Mouse (Mus musculus): ENCODE data around the gene Ppp3ca. TPM values are rescaled to one million over a fixed set of nuclear protein-coding genes. Genes with fewer than 3 reads are reported as not detected.

The Ppp3ca gene
- polyA plus RNA-seq, 1 experiment from 2014 or later = 37.3 TPM

DNA sequence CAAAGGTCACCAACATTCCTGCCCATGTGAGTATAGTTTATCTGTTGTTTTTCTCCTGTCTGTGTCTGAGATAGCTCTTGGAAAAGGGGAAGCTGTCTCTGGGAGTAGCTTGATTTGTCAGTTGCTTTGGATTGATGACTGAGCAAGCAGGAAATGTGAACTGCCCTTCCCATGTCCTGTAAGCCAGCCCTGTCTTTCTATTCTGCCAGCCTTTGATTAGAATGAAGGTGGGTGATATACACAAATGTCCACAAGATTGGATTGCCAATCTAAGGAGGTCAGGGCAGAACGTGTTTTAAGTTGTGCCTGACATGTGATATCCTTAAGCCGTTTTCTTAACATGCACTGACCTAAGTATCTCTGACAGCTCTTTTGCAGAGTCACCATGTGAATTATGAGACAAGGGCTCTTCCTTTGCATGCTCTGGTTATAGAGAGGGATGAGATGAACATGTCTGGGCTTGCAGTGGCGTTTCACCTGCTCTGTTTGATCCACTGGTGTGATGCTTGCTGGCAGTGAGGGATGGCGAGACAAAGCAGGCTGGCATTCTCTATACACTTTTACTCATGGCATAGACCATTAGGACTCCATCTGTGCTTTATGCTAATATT lies 120.4 kb downstream of the Ppp3ca start:
- Histone ChIP-seq H3K36me3 (ENCODE audit: control insufficient read depth, insufficient read depth) (no peaks in the 10 kb centered on the region), H3K4me3 (ENCODE audit: low read depth, low read length) (no peak overlapping the region), H3K27me3 (replicated peaks; ENCODE audit: control insufficient read depth, insufficient read depth, low read length) (no peaks in the 10 kb centered on the region), H3K27ac (ENCODE audit: low read depth, low read length) (no peak overlapping the region), H3K4me1 (replicated peaks; ENCODE audit: control insufficient read depth, insufficient read depth, low read length) (no peaks in the 10 kb centered on the region), H3K4me2 (replicated peaks; ENCODE audit: low read depth) (no peak overlapping the region), H3K9ac (ENCODE audit: low read depth, low read length) (no peak overlapping the region), H3K9me3 (ENCODE audit: control insufficient read depth) (no peaks in the 10 kb centered on the region)
- WGBS = 54% methylated on average over 4 of the region's 4 CpGs
- no peak for TF ChIP-seq CTCF (IDR thresholded peaks at IDR 0.05; ENCODE audit: low read depth)
- ATAC-seq = peak; percentile 54; the same call in 1 of the 2 replicates

DNA sequence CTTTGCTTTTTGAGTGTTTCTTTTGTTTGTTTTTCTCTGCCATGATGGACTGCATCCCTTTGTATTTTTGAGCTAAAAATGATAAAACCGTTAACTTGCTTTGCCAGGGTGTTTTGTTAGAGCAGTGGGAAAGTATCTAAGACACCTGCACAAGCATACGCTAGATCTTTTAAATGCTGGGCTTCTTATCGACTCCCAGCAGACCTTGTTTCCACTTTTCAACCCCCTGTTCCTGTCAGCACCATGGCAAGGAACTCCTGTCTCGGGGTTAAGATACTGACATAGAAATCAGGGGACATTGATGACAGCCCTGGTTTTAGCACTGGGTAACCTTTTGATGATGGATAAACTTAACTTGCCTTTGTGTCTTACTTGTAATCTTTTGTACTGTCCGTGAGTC lies 121.5 kb downstream of the Ppp3ca start:
- no peak overlapping the region for H3K4me3 ChIP-seq (ENCODE audit: low read depth, low read length)
- no peaks in the 10 kb centered on the region for H3K4me1 ChIP-seq (replicated peaks; ENCODE audit: control insufficient read depth, insufficient read depth, low read length)
- H3K36me3 ChIP-seq (ENCODE audit: control insufficient read depth, insufficient read depth) = no peaks in the 10 kb centered on the region
- 86% methylated on average over 5 of the region's 5 CpGs for WGBS
- H3K9me3 ChIP-seq (ENCODE audit: control insufficient read depth) = no peaks in the 10 kb centered on the region
- no peak overlapping the region for H3K9ac ChIP-seq (ENCODE audit: low read depth, low read length)
- H3K27me3 ChIP-seq (replicated peaks; ENCODE audit: control insufficient read depth, insufficient read depth, low read length) = no peaks in the 10 kb centered on the region
- H3K4me2 ChIP-seq (replicated peaks; ENCODE audit: low read depth) = no peak overlapping the region
- H3K27ac ChIP-seq (ENCODE audit: low read depth, low read length) = no peak overlapping the region
- no peak for TF ChIP-seq CTCF (IDR thresholded peaks at IDR 0.05; ENCODE audit: low read depth)
- ATAC-seq = no peak

DNA sequence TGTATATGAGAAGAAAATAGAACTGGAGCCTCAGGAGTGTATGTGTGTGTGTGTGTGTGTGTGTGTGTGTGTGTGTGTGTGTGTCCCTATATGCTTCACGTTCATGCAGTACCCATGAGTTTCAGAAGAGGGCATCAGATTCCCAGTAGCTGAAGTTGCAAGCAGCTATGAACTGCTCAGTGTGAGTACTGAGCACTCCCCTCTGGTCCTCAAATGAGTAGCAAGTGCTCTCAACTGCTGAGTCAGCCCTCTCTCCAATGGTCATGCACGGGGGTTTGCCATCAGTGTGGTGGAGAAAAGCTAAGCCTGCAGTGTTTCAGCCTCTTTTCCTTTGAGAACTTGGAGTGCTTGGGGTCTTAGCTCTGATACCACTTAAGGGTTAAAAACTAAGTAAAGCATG lies 122.0 kb downstream of the Ppp3ca start:
- no peak for ATAC-seq
- no peak overlapping the region for H3K4me2 ChIP-seq (replicated peaks; ENCODE audit: low read depth)
- 97% methylated on average over 2 of the region's 2 CpGs for WGBS

DNA sequence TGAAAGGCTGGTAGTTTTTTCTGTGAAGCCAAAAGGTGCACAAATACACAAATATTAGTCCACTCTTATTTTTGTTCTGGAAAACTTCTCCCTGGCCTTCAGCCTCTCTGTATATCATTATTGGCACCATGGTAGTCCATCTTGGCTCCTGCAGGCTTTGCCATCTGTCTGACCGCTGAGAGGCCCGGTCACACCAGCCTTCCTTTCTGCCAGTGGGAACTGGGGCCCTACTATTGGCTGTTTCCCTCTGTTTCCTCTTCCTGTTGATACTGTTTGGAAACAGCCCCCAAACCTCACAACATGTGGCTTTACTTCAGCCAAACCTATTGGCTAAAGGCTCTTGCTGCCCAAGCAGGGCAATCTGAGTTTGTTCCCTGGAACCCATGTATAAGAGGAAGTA lies 123.5 kb downstream of the Ppp3ca start:
- Histone ChIP-seq H3K9me3 (ENCODE audit: control insufficient read depth) (no peaks in the 10 kb centered on the region), H3K27ac (ENCODE audit: low read depth, low read length) (no peak overlapping the region), H3K36me3 (ENCODE audit: control insufficient read depth, insufficient read depth) (peaks cover 6% of the 10 kb centered on the region; the same call in 1 of the 2 replicates), H3K4me1 (replicated peaks; ENCODE audit: control insufficient read depth, insufficient read depth, low read length) (no peaks in the 10 kb centered on the region), H3K27me3 (replicated peaks; ENCODE audit: control insufficient read depth, insufficient read depth, low read length) (no peaks in the 10 kb centered on the region), H3K4me3 (ENCODE audit: low read depth, low read length) (no peak overlapping the region), H3K9ac (ENCODE audit: low read depth, low read length) (no peak overlapping the region), H3K4me2 (replicated peaks; ENCODE audit: low read depth) (no peak overlapping the region)
- 100% methylated on average over 2 of the region's 2 CpGs for WGBS
- TF ChIP-seq CTCF (IDR thresholded peaks at IDR 0.05; ENCODE audit: low read depth) = no peak
- ATAC-seq = no peak

More for the DNA sequence above, 122.0 kb downstream of the Ppp3ca start:
- peak; percentile 30; the same call in 1 of the 2 replicates for TF ChIP-seq CTCF (IDR thresholded peaks at IDR 0.05; ENCODE audit: low read depth)
- Histone ChIP-seq H3K4me1 (replicated peaks; ENCODE audit: control insufficient read depth, insufficient read depth, low read length) (no peaks in the 10 kb centered on the region), H3K27ac (ENCODE audit: low read depth, low read length) (no peak overlapping the region), H3K4me3 (ENCODE audit: low read depth, low read length) (no peak overlapping the region), H3K9me3 (ENCODE audit: control insufficient read depth) (no peaks in the 10 kb centered on the region), H3K27me3 (replicated peaks; ENCODE audit: control insufficient read depth, insufficient read depth, low read length) (no peaks in the 10 kb centered on the region), H3K9ac (ENCODE audit: low read depth, low read length) (no peak overlapping the region), H3K36me3 (ENCODE audit: control insufficient read depth, insufficient read depth) (no peaks in the 10 kb centered on the region)

DNA sequence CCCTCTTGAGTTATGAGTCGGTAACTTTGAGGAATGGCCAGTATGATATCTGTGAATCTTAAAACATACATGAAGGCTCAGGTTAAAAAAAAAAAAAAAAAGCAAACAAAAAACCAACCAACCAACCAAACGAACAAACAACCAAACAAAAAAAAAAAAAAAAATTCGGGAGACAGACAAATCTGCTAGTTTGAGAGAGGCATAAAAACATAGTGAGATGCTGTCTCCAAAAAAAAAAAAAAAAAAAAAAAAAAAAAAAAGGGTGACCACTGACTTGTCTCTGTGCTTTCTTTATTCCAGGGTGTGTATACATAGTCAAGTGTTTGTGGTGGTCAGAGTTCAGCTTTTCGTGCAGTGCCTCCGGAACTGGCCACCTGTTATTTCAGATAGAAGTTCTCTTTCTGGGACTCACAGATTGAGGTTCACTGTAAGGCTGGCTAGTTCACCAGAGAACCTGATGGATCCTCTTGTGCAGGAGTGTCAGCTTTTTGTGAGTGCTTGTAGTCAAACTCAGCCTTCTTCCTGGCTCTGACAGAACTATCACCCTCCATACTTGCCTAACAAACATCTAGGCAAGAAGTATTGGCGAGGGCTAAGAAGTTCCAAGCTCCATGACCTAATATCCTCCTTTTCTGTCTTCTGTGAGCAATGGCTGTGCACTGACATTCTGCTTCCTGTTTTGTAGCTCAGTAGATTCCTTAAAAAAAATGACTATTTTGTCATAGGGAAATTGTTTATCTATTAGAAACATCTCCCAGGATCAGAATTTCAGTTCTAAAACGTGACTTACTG lies 124.7 kb downstream of the Ppp3ca start:
- no peak for ATAC-seq
- no peak for TF ChIP-seq CTCF (IDR thresholded peaks at IDR 0.05; ENCODE audit: low read depth)
- no peaks in the 10 kb centered on the region for H3K4me1 ChIP-seq (replicated peaks; ENCODE audit: control insufficient read depth, insufficient read depth, low read length)
- H3K36me3 ChIP-seq (ENCODE audit: control insufficient read depth, insufficient read depth) = peaks cover 9% of the 10 kb centered on the region; the same call in 1 of the 2 replicates
- no peaks in the 10 kb centered on the region for H3K9me3 ChIP-seq (ENCODE audit: control insufficient read depth)
- no peak overlapping the region for H3K27ac ChIP-seq (ENCODE audit: low read depth, low read length)
- H3K4me2 ChIP-seq (replicated peaks; ENCODE audit: low read depth) = no peak overlapping the region
- H3K4me3 ChIP-seq (ENCODE audit: low read depth, low read length) = no peak overlapping the region
- H3K27me3 ChIP-seq (replicated peaks; ENCODE audit: control insufficient read depth, insufficient read depth, low read length) = no peaks in the 10 kb centered on the region
- H3K9ac ChIP-seq (ENCODE audit: low read depth, low read length) = no peak overlapping the region
- 73% methylated on average over 7 of the region's 7 CpGs for WGBS

DNA sequence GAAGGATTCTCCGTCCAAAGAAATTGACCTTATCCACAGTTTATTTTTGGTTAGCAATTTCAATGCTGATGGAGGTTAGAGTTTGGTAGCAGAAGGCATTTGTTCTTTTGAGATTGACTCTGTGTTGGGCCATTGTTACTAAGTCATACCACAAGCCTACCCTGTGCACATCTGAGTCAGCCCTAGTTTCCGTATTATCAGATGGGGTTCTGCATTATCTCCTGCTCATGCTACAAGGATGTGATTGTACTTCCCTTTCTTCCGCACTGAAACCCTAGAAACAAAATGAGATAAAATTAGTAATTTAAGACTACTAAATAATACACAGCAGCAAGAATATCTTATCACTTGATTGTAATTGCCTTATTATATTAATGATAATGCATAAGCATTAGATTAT lies 129.0 kb downstream of the Ppp3ca start:
- Histone ChIP-seq H3K9me3 (ENCODE audit: control insufficient read depth) (no peaks in the 10 kb centered on the region), H3K4me3 (ENCODE audit: low read depth, low read length) (no peak overlapping the region), H3K27me3 (replicated peaks; ENCODE audit: control insufficient read depth, insufficient read depth, low read length) (no peaks in the 10 kb centered on the region), H3K9ac (ENCODE audit: low read depth, low read length) (no peak overlapping the region), H3K36me3 (ENCODE audit: control insufficient read depth, insufficient read depth) (peaks cover 9% of the 10 kb centered on the region; the same call in 1 of the 2 replicates), H3K27ac (ENCODE audit: low read depth, low read length) (no peak overlapping the region), H3K4me2 (replicated peaks; ENCODE audit: low read depth) (no peak overlapping the region), H3K4me1 (replicated peaks; ENCODE audit: control insufficient read depth, insufficient read depth, low read length) (no peaks in the 10 kb centered on the region)
- no peak for TF ChIP-seq CTCF (IDR thresholded peaks at IDR 0.05; ENCODE audit: low read depth)
- ATAC-seq = no peak
- 80% methylated on average over 3 of the region's 3 CpGs for WGBS
